Mouse (Mus musculus) brain, embryonic 14.5 days (tissue): ENCODE measurements at regions not wholly inside any gene's neighbourhood (a gene's known extent, or its start where the extent isn't known, plus 50 kb on each side); places are given as distances from the start of the nearest gene placed in this dataset.

ENCODE experiments used
- DNase-seq: peaks from one replicate; pipeline ENCODE4 v3.0.0-alpha.2; 2011; ENCODE audit warnings: low read depth
- CTCF ChIP-seq: fragments of 200-500 bp; IDR thresholded peaks from 2 replicates; pipeline ENCODE4 v1.5.1; 2012; ENCODE audit warnings: inconsistent platforms, mild to moderate bottlenecking, moderate library complexity, borderline replicate concordance; ENCODE audit not compliant: insufficient read depth, insufficient read length; ENCODE audit errors: extremely low read depth
- POLR2A ChIP-seq: fragments of 200-500 bp; IDR thresholded peaks from 2 replicates; pipeline ENCODE4 v1.6.1; 2012; ENCODE audit warnings: mild to moderate bottlenecking, inconsistent platforms, borderline replicate concordance; ENCODE audit not compliant: poor library complexity, insufficient read depth, insufficient read length, severe bottlenecking; ENCODE audit errors: extremely low read depth

DNA sequence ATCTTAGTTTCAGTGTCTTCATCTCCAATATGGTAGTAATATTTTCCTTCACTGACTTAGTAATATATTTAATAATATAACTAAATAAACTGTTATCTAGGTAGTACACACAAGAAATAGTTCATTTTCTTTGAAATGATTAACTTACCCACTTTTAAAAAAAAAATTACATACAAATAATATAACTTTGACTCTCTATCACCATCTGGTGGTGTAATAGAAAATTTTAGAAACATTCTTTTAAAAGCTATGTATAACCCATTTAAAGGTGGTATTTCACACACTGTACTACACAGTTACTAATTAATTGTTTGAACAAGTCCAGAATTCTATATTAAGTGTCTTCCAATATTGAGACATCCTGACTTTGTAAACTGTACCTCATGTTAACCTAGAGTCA, 53.9 kb upstream of the Olfr266 start:
- DNase-seq: no peak
- no peak for TF ChIP-seq POLR2A
- TF ChIP-seq CTCF: no peak

DNA sequence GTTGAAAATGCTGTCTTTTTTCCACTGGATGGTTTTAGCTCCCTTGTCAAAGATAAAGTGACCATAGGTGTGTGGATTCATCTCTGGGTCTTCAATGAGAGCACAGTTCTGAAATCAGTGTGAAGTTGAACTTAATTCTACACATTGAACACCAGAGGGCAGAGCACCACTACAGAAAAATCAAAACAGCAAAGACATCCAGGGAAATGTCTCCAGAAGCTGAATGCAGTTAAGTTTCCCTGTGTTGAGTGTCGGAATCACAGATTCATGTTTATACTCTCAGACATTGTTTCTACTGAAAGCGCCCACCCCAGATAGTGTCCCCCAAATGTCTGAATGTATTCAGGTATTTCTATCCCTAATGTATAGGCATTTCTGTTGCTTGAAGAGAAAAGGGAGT, 77.1 kb upstream of the Olfr266 start:
- peak; percentile 87 for DNase-seq
- TF ChIP-seq POLR2A: no peak
- peak; percentile 51; the same call in 1 of the 2 replicates for TF ChIP-seq CTCF

DNA sequence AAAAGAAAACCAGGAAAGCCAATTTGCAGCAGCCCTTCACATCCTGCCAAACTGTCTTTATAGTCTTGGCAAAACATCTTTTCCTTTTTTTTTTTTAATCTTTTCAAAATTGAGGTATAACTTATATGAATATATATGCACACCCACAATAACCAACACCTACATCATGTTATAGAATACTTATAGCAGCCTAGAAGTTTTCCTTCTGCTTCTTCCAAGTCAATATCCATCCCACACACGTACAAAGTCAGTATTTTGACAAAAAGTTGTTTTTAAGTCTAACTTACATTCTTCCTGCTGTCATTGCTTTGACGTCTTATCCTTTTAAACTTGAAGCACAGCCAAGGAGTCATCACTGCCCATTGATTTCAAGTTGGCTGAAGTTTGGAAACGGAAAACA, 80.6 kb upstream of the Olfr266 start:
- DNase-seq: no peak
- TF ChIP-seq POLR2A (no peak), CTCF (no peak)

DNA sequence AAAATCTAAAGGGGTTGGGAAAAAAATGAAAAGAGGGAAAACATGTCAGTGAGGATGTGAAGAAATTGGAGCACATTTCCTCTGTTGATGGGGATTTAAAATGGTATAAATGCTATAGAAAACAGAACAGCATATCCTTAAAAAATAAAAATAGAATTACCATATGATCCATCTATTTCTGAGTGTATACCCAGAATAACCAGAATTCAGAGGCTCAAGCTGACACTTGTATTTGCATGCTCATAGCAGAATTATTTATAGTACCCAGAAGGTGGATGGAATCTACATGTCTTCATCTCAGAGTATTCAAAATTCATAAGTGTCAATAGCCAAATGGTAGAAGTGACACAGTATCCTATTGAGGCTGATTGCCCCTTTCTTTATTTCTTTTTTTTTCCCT, 99.9 kb upstream of the Kcna3 start:
- DNase-seq: no peak
- TF ChIP-seq CTCF (no peak), POLR2A (no peak)

DNA sequence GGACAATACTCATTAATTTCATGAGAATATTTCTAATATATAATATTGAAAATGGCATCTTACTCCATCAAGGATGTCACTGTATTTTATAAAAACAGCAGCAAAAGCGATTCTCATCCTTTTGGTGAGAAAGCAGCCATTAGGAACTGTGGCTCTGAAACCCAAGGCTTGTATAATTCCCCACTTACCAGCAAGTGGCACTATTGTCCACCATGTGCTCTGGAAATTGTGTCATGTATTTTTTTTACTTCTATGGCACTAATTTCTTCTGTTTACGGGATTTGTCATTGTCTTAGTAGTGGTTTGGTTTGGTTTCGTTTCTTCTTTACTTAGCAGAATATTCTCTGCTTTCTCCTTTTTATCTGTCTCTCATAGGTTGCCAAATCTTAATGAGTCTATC, 95.9 kb upstream of the Kcna3 start:
- TF ChIP-seq POLR2A (no peak), CTCF (peak; percentile 55; the same call in 1 of the 2 replicates)
- DNase-seq: peak; percentile 79

DNA sequence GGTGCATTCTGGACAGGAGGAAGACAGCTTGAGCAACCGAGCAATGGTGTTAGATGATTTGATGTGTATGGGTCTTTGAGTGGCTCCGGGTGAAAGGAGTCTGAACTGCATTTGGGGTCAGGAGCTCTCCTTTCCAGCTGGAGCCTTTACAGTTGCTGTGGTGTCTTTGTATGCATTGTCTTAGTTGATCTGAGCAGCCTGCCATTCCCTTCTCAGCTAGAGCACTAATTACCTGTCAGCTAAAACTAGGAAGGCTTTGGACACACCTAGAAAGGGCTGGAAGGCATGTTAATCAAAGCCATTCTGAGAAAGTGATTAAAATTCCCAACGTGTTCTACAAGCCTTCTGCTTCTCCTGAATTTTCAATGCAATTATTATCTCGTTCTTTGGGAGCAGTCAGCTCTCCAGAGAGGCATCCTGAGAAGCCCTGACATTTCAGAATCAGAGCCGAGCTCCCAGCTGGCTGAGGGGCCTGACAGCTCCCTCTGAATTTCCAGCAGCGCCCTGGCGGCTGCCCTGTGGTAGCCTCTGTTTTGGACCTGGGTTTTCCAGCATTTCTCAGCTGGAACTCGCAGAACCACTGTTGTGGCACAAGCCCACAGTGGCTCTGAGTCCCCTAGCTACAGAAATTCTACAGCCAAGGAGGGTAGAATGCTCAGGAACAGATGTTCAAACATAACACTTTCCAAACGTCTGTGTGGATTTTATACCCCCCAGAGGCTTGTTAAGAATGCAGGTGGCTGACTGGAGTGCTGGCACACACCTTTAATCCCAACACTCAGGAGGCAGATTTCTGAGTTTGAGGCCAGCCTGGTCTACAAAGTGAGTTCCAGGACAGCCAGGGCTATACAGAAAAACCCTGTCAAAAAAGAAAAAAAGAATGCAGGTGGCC, 80.2 kb upstream of the Kcna3 start:
- DNase-seq: peak; percentile 92
- TF ChIP-seq POLR2A (no peak), CTCF (no peak)

DNA sequence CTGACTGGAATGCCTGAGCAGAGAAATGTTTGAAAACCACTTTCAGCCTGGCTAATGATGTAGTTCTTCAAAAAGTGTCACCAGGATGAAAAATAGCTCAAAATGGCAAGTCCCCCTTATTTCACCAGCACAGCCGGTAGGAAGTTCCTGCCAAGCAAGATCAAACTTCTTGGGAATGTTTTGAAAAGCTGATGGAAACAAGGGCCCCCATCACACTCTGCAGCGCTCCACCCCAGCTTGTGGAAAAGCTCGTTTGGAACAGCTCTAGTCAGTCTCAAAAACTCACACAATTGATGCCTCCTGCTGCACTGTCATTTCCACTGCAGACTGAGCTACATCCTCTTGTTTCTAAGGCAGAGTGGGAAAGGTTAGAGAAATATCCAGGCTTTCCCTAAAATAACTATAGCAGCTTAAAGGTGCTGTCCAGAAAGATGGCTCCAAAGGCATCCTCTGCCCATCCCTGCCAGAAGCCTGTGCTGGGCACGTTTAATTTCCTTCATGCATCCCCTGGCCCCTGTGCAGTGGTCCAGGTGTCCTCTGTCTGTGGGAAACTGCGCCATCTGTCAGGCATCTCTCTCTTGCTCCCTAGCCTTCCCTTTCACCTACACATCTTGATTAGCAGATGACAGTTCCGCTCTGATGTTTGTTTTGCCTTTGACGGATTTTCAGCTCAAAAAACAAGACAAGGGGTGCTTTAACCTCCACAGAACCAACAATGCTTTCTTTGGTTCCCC, 78.6 kb upstream of the Kcna3 start:
- TF ChIP-seq POLR2A (no peak), CTCF (no peak)
- peak; percentile 67 for DNase-seq

DNA sequence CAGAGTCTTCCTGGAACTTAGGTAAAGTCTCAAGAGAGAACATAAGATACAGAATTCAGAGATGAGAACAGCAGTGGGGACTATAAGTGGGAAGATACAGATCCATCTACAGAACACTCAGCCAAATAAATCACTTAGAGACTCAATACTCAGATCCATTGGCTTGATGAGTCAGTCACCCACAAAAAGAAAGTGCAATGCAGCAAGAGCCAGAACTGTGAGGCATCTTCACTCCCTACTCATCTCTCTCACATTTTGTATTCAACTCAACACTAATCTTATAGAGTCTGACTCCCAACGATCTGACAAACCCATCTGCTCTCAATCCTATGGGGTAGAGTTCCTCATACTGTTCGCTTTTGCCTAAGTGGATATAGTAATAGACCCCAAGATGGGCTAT, 77.8 kb upstream of the Kcna3 start:
- no peak for DNase-seq
- TF ChIP-seq CTCF (no peak), POLR2A (no peak)

DNA sequence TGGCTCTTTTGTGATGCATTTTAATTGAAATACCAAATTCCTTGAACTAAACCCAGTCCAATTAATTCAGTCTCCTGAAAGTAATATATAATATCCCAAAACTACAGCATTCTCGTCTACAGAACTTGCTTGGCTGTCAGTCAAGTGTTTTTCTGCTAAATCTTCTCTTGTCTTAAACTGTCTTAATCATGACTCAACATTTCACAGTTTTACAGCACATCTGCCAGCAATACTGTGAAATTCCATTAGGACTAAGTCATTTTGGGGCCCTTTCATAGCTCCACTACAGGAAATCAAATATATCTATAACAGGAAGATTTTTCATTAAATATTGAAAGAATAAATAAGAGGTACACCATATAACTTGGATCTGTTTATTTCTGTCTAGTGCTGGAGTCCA, 75.4 kb upstream of the Kcna3 start:
- DNase-seq: no peak
- TF ChIP-seq CTCF: no peak
- no peak for TF ChIP-seq POLR2A

DNA sequence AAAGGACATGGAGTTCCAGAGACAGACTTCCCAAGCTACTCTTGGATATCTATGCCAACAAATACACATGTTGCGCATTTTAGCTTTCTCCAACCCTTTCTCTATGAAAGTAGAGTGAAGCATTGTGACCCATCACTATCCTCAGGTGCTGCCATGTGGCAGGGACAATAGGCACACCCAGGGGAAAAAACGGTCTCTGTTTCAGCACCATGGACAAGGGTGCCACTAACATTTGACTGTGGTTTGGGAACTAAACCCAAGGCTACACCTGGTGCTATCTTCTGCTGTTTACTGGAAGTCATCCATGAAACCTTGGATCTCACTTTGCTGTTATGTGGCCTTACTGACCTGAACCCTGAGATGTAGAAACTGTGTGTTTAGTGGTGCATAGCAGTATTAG, 73.5 kb upstream of the Kcna3 start:
- no peak for TF ChIP-seq POLR2A
- DNase-seq: no peak

DNA sequence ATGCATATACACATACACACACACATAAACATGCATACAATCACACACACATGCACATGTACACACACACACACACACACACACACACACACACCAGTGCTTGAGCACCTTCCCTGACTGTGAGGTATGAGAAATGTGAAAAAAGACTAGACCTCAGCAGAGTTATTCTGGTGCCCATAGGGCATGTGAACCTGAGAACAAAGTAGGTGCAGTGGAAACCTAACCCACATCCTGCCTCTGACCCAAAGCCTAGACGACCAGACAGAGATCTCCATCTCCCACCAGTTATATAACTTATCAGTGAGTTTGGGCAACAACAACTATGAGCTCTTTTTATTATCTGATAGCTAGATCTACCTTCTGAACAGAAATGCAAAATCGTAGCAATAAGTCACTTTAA, 69.8 kb upstream of the Kcna3 start:
- no peak for DNase-seq
- TF ChIP-seq CTCF (no peak), POLR2A (no peak)

DNA sequence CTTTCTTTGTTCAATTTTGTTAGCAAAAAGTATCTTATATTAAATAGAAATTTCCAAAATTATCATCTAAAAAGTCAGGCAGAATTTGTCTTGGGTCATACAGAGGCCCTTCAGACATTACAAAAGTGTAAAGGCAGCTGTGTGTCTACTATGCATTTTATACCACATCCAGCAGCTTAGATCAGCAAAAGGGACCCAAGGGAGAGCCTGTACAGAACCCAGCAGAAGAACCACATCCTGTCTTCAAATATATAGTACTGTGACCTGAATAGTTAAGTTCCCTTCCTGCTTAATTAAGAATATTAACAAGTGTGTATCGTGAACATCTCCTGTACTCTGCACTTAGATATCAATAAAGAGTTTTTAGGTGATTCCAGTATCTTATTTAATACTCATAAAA, 68.5 kb upstream of the Kcna3 start:
- no peak for DNase-seq
- TF ChIP-seq POLR2A (no peak), CTCF (no peak)
